Mouse (Mus musculus) limb, embryonic 10.5 days (tissue): ENCODE data around the gene Nrcam. TPM values are rescaled to one million over a fixed set of nuclear protein-coding genes. Genes with fewer than 3 reads are reported as not detected.
"Not testable (repeated sequence)": the region's sequence is repeated elsewhere in the genome, so short reads cannot be mapped to it uniquely, and the experiment has no call there.

Experiments used
- DNase-seq: peaks from one replicate; pipeline ENCODE4 v3.0.0-alpha.2; 2017; ENCODE audit warnings: low spot score
- H3K27ac ChIP-seq: fragments of 300-500 bp; sonication (generic); 2 replicates; pipeline ENCODE4 v1.5.1; 2016; ENCODE audit warnings: mild to moderate bottlenecking
- H3K27me3 ChIP-seq: fragments of 300-500 bp; sonication (generic); 2 replicates; pipeline ENCODE4 v1.6.1; 2016; ENCODE audit warnings: low read depth, mild to moderate bottlenecking; ENCODE audit not compliant: poor library complexity, severe bottlenecking
- H3K36me3 ChIP-seq: fragments of 300-500 bp; sonication (generic); 2 replicates; pipeline ENCODE4 v1.6.1; 2016; ENCODE audit warnings: mild to moderate bottlenecking, moderate library complexity
- H3K4me1 ChIP-seq: fragments of 300-500 bp; sonication (generic); 2 replicates; pipeline ENCODE4 v1.6.1; 2016
- H3K4me3 ChIP-seq: fragments of 300-500 bp; sonication (generic); 2 replicates; pipeline ENCODE4 v1.5.1; 2016; ENCODE audit warnings: mild to moderate bottlenecking, moderate library complexity
- H3K9me3 ChIP-seq: fragments of 300-500 bp; sonication (generic); replicated peaks from 2 replicates; pipeline ENCODE4 v1.6.1; 2016; ENCODE audit warnings: mild to moderate bottlenecking
- WGBS: fragments of 180-500 bp; shearing (Covaris S2); methylation state at CpG from one replicate; pipeline ENCODE4 v1.1.7; 2016; 5-methylcytosine and 5-hydroxymethylcytosine counted together
- polyA plus RNA-seq: library from polyadenylated mRNA; unstranded; fragments of >200 nt; fragmentation: Nextera tagmentation; extraction: Ambion mirVana; gene quantifications from 2 replicates; pipeline ENCODE4 v1.2.1, GENCODE M21; 2016

The Nrcam gene
- polyA plus RNA-seq: 0.82 and 0.91 TPM in 2 replicates

GRCm38 (mm10) chr12:44328381-44329315, at the start of gene Nrcam:
Gene Nrcam, plus strand, starts transcription at chr12:44328885.
- H3K4me1 ChIP-seq: peaks cover 19% of the 10 kb centered on the region
- peak within 1 kb of the TSS; percentile 50 for H3K27ac ChIP-seq
- peak within 1 kb of the TSS; percentile 70 for H3K4me3 ChIP-seq
- no peaks in the 10 kb centered on the region for H3K36me3 ChIP-seq
- H3K9me3 ChIP-seq: no peaks in the 10 kb centered on the region
- 2% methylated on average over 65 of the region's 74 CpGs for WGBS
- peak; percentile 73 for DNase-seq
- H3K27me3 ChIP-seq: peaks cover 52% of the 10 kb centered on the region

- not testable (repeated sequence) for H3K27ac ChIP-seq, H3K9me3 ChIP-seq, H3K27me3 ChIP-seq, H3K4me1 ChIP-seq, H3K4me3 ChIP-seq, H3K36me3 ChIP-seq, DNase-seq
- WGBS: 81% methylated on average over 2 of the region's 2 CpGs
Observed at GRCm38 (mm10) chr12:44280147-44280546, 48.5 kb upstream of the Nrcam start.

- Histone ChIP-seq H3K36me3 (peaks cover 7% of the 10 kb centered on the region), H3K4me3 (no peak overlapping the region), H3K27ac (no peak overlapping the region), H3K27me3 (no peaks in the 10 kb centered on the region), H3K4me1 (no peaks in the 10 kb centered on the region), H3K9me3 (no peaks in the 10 kb centered on the region)
- WGBS: 88% methylated on average over 3 of the region's 3 CpGs
- no peak for DNase-seq
Observed at GRCm38 (mm10) chr12:44281534-44281933, 47.2 kb upstream of the Nrcam start.

GRCm38 (mm10) chr12:44283378-44283777, 45.3 kb upstream of the Nrcam start:
- H3K4me3 ChIP-seq: no peak overlapping the region
- no peaks in the 10 kb centered on the region for H3K9me3 ChIP-seq
- H3K4me1 ChIP-seq: no peaks in the 10 kb centered on the region
- peaks cover 7% of the 10 kb centered on the region for H3K36me3 ChIP-seq
- H3K27ac ChIP-seq: no peak overlapping the region
- DNase-seq: no peak
- WGBS: 74% methylated on average over 9 of the region's 9 CpGs
- H3K27me3 ChIP-seq: no peaks in the 10 kb centered on the region

GRCm38 (mm10) chr12:44286992-44287391, 41.7 kb upstream of the Nrcam start:
- no peak for DNase-seq
- Histone ChIP-seq H3K4me1 (no peaks in the 10 kb centered on the region), H3K9me3 (no peaks in the 10 kb centered on the region), H3K27ac (no peak overlapping the region), H3K36me3 (peaks cover 12% of the 10 kb centered on the region), H3K4me3 (no peak overlapping the region), H3K27me3 (no peaks in the 10 kb centered on the region)
- 95% methylated on average over 8 of the region's 8 CpGs for WGBS

- Histone ChIP-seq H3K4me3 (no peak overlapping the region), H3K4me1 (no peaks in the 10 kb centered on the region), H3K9me3 (no peaks in the 10 kb centered on the region), H3K27me3 (no peaks in the 10 kb centered on the region), H3K27ac (no peak overlapping the region), H3K36me3 (peaks cover 10% of the 10 kb centered on the region)
- DNase-seq: peak; percentile 50
Observed at GRCm38 (mm10) chr12:44292281-44292680, 36.4 kb upstream of the Nrcam start.

- H3K4me1 ChIP-seq: no peaks in the 10 kb centered on the region
- H3K9me3 ChIP-seq: no peaks in the 10 kb centered on the region
- H3K27ac ChIP-seq: no peak overlapping the region
- no peak overlapping the region for H3K4me3 ChIP-seq
- H3K36me3 ChIP-seq: peaks cover 9% of the 10 kb centered on the region; the same call in 1 of the 2 replicates
- H3K27me3 ChIP-seq: no peaks in the 10 kb centered on the region
- DNase-seq: no peak
Observed at GRCm38 (mm10) chr12:44300793-44301192, 27.9 kb upstream of the Nrcam start.

GRCm38 (mm10) chr12:44304012-44304411, 24.7 kb upstream of the Nrcam start:
- Histone ChIP-seq H3K36me3 (peaks cover 18% of the 10 kb centered on the region), H3K4me3 (no peak overlapping the region), H3K27me3 (no peaks in the 10 kb centered on the region), H3K27ac (no peak overlapping the region), H3K9me3 (no peaks in the 10 kb centered on the region), H3K4me1 (no peaks in the 10 kb centered on the region)
- 94% methylated on average over 1 of the region's 1 CpGs for WGBS
- DNase-seq: no peak

GRCm38 (mm10) chr12:44304869-44305268, 23.8 kb upstream of the Nrcam start:
- Histone ChIP-seq H3K4me1 (no peaks in the 10 kb centered on the region), H3K27me3 (no peaks in the 10 kb centered on the region), H3K36me3 (peaks cover 16% of the 10 kb centered on the region), H3K27ac (no peak overlapping the region), H3K9me3 (no peaks in the 10 kb centered on the region), H3K4me3 (no peak overlapping the region)
- WGBS: 86% methylated on average over 5 of the region's 5 CpGs
- DNase-seq: no peak

GRCm38 (mm10) chr12:44308221-44308620, 20.5 kb upstream of the Nrcam start:
- Histone ChIP-seq H3K9me3 (no peaks in the 10 kb centered on the region), H3K27ac (no peak overlapping the region), H3K27me3 (no peaks in the 10 kb centered on the region), H3K36me3 (peaks cover 16% of the 10 kb centered on the region), H3K4me1 (no peaks in the 10 kb centered on the region), H3K4me3 (no peak overlapping the region)
- 89% methylated on average over 3 of the region's 3 CpGs for WGBS
- DNase-seq: no peak

GRCm38 (mm10) chr12:44315212-44315611, 13.5 kb upstream of the Nrcam start:
- H3K9me3 ChIP-seq: no peaks in the 10 kb centered on the region
- 93% methylated on average over 2 of the region's 2 CpGs for WGBS

GRCm38 (mm10) chr12:44325091-44325490, 3.6 kb upstream of the Nrcam start:
- DNase-seq: no peak
- no peak overlapping the region for H3K27ac ChIP-seq
- no peaks in the 10 kb centered on the region for H3K36me3 ChIP-seq
- H3K27me3 ChIP-seq: peaks cover 28% of the 10 kb centered on the region
- H3K4me1 ChIP-seq: peaks cover 15% of the 10 kb centered on the region
- no peaks in the 10 kb centered on the region for H3K9me3 ChIP-seq
- H3K4me3 ChIP-seq: no peak overlapping the region

More at GRCm38 (mm10) chr12:44315212-44315611, 13.5 kb upstream of the Nrcam start:
- no peaks in the 10 kb centered on the region for H3K27me3 ChIP-seq
- H3K4me3 ChIP-seq: no peak overlapping the region
- no peak for DNase-seq
- no peaks in the 10 kb centered on the region for H3K4me1 ChIP-seq
- H3K36me3 ChIP-seq: peaks cover 2% of the 10 kb centered on the region
- no peak overlapping the region for H3K27ac ChIP-seq

GRCm38 (mm10) chr12:44327452-44327851, 1.2 kb upstream of the Nrcam start:
- no peaks in the 10 kb centered on the region for H3K36me3 ChIP-seq
- 25% methylated on average over 6 of the region's 6 CpGs for WGBS
- peaks cover 19% of the 10 kb centered on the region for H3K4me1 ChIP-seq
- H3K9me3 ChIP-seq: no peaks in the 10 kb centered on the region
- H3K27me3 ChIP-seq: peaks cover 52% of the 10 kb centered on the region
- H3K27ac ChIP-seq: no peak overlapping the region
- H3K4me3 ChIP-seq: no peak overlapping the region
- no peak for DNase-seq
